Comparison of ENCODE assay signal across 9 mouse cellular contexts in the genomic region with DNA sequence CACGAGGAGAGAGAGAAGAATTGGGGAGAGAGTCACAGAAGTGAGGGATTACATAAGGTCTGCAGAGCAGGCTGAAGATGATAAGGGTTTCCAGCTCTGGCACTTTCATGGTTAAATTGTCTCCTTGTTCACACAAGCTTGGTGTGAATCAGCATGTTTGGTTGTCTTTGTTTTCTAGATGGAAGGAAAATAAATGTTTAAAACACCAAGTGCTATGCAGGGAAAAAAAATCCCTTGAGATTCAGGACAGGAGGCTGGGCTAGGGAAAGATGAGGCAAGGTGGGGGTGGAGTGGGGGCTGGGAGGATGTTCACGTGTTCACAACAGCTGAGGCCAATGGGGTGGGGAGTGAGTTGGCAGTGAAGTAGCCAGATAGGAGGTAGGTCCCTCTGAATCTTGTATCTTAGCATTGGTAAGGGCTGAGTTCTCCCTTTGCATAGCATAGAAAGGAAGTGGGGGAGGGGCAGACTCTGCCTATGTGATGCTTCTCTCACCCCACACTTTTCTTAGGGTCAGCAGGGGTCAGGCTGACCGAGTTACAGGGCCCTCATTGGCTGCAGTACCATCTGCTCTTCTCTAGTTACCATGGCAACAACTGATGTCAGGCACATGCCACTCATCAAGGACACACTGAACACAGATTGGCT. TPM values are rescaled to one million over a fixed set of nuclear protein-coding genes. Genes with fewer than 3 reads are reported as not detected.
DNase-seq lines count a peak whose midpoint lies in the region; ATAC-seq and TF ChIP-seq lines count a peak whose summit lies in the region.
"Had no signal": no experiment of that assay in that cellular context is flagged by ENCODE, and none has a peak within 500 bp of the region (broad histone marks: within the 10 kb centered on the region; RNA-seq: fewer than 3 reads in every experiment).

No protein-coding gene starts in this region.

- peak; percentile 30 for DNase-seq in kidney, postnatal 0 days (ENCODE audit: low spot score)
- DNase-seq in kidney, adult 18-20 months = no peak
- peak; percentile 75 for DNase-seq in cerebellum, adult 11 months
- peak; percentile 86 for DNase-seq in forebrain, embryonic 14.5 days (ENCODE audit: low spot score)
- DNase-seq in layer of hippocampus, adult 9-10 months (ENCODE audit: low spot score) = peak; percentile 78

- ATAC-seq in kidney, postnatal 0 days (replicated peaks; ENCODE audit: low FRiP score, low read depth) = no peak; the same call in 1 of the 2 replicates
- ATAC-seq in forebrain, embryonic 14.5 days = peak; percentile 93
- peak; percentile 17; the same call in 1 of the 2 replicates for ATAC-seq in megakaryocyte progenitor cell, adult 5-6 weeks (replicated peaks; ENCODE audit: poor library complexity)
- ATAC-seq in stomach, embryonic 16.5 days (ENCODE audit: insufficient read depth, low FRiP score) = peak; percentile 56; the same call in 1 of the 2 replicates
- ATAC-seq in activated CD4-positive, CD25-positive, alpha-beta regulatory T cell, adult 4 months = no peak

- no peak overlapping the region for H3K9ac ChIP-seq in kidney, postnatal 0 days (ENCODE audit: low read depth, low read length)
- H3K9ac ChIP-seq in forebrain, embryonic 14.5 days (ENCODE audit: low read length) = peak overlapping the region; percentile 43; the same call in 1 of the 2 replicates
- no peak overlapping the region for H3K9ac ChIP-seq in stomach, embryonic 16.5 days (ENCODE audit: low read length)
- H3K9ac ChIP-seq: liver, embryonic 15.5 days had no signal

- no peaks in the 10 kb centered on the region for H3K9me3 ChIP-seq in kidney, postnatal 0 days (replicated peaks; ENCODE audit: low read length)
- no peaks in the 10 kb centered on the region for H3K9me3 ChIP-seq in forebrain, embryonic 14.5 days (replicated peaks; ENCODE audit: control insufficient read depth, low read length)
- no peaks in the 10 kb centered on the region for H3K9me3 ChIP-seq in stomach, embryonic 16.5 days (replicated peaks; ENCODE audit: control insufficient read depth, low read length)
- H3K9me3 ChIP-seq: liver, embryonic 15.5 days had no signal

- WGBS in kidney, postnatal 0 days = 5% methylated on average over 3 of the region's 3 CpGs
- WGBS in forebrain, embryonic 14.5 days = 0% methylated on average over 3 of the region's 3 CpGs
- 3% methylated on average over 3 of the region's 3 CpGs for WGBS in stomach, embryonic 16.5 days

- TF ChIP-seq CTCF in kidney, postnatal 0 days (IDR thresholded peaks at IDR 0.05; ENCODE audit: low read depth) = no peak

- peaks cover 8% of the 10 kb centered on the region; the same call in 1 of the 2 replicates for H3K36me3 ChIP-seq in kidney, postnatal 0 days (ENCODE audit: insufficient read depth, low read length)
- no peaks in the 10 kb centered on the region for H3K36me3 ChIP-seq in forebrain, embryonic 14.5 days (ENCODE audit: control insufficient read depth, insufficient read depth, low read length)
- no peaks in the 10 kb centered on the region for H3K36me3 ChIP-seq in stomach, embryonic 16.5 days (ENCODE audit: control insufficient read depth, insufficient read depth, low read length)
- H3K36me3 ChIP-seq: liver, embryonic 15.5 days had no signal

- no peak overlapping the region for H3K27ac ChIP-seq in kidney, postnatal 0 days
- H3K27ac ChIP-seq in forebrain, embryonic 14.5 days (ENCODE audit: low read depth, low read length) = peak overlapping the region; percentile 83
- no peak overlapping the region for H3K27ac ChIP-seq in stomach, embryonic 16.5 days (ENCODE audit: low read length)
- H3K27ac ChIP-seq: liver, embryonic 15.5 days had no signal

- no peaks in the 10 kb centered on the region for H3K27me3 ChIP-seq in kidney, postnatal 0 days (ENCODE audit: insufficient read depth, low read length)
- no peaks in the 10 kb centered on the region for H3K27me3 ChIP-seq in forebrain, embryonic 14.5 days (replicated peaks; ENCODE audit: control insufficient read depth, insufficient read depth, low read length)
- no peaks in the 10 kb centered on the region for H3K27me3 ChIP-seq in stomach, embryonic 16.5 days (ENCODE audit: control insufficient read depth, insufficient read depth, low read length)
- H3K27me3 ChIP-seq: liver, embryonic 15.5 days had no signal

- H3K4me1 ChIP-seq in kidney, postnatal 0 days (replicated peaks; ENCODE audit: insufficient read depth, low read length) = no peaks in the 10 kb centered on the region
- no peaks in the 10 kb centered on the region for H3K4me1 ChIP-seq in forebrain, embryonic 14.5 days (ENCODE audit: control insufficient read depth, insufficient read depth, low read length)
- no peaks in the 10 kb centered on the region; the same call in 1 of the 2 replicates for H3K4me1 ChIP-seq in stomach, embryonic 16.5 days (ENCODE audit: control insufficient read depth, insufficient read depth, low read length)

- H3K4me3 ChIP-seq in kidney, postnatal 0 days (replicated peaks; ENCODE audit: low read depth, low read length) = no peak overlapping the region
- H3K4me3 ChIP-seq in forebrain, embryonic 14.5 days (ENCODE audit: low read depth, low read length) = peak overlapping the region; percentile 14; the same call in 1 of the 2 replicates
- H3K4me3 ChIP-seq in stomach, embryonic 16.5 days (replicated peaks; ENCODE audit: low read length) = no peak overlapping the region
- H3K4me3 ChIP-seq: liver, embryonic 15.5 days had no signal

- H3K4me2 ChIP-seq in kidney, postnatal 0 days (ENCODE audit: low read length) = peak overlapping the region; percentile 23; the same call in 1 of the 2 replicates
- H3K4me2 ChIP-seq in forebrain, embryonic 14.5 days (ENCODE audit: low read length) = peak overlapping the region; percentile 35
- H3K4me2 ChIP-seq in stomach, embryonic 16.5 days (ENCODE audit: low read depth, low read length) = 0 out of 2 replicates have a peak overlapping the region, but pooled peaks have one; percentile 10
- H3K4me2 ChIP-seq: liver, embryonic 15.5 days had no signal

RNA-seq across cellular contexts. Expression of a gene that starts 19.5 kb away (rescaled TPM):
- polyA plus RNA-seq in kidney, postnatal 0 days (2015; fragmentation: Nextera tagmentation; extraction: Ambion mirVana) = 9.4 and 9.9 TPM in 2 replicates
- 88.2 and 103 TPM in 2 replicates for polyA plus RNA-seq in forebrain, embryonic 14.5 days (2014; fragmentation: Nextera tagmentation; extraction: Ambion mirVana)
- total RNA-seq in megakaryocyte progenitor cell, adult 5-6 weeks (2015) = 3.2 and 3.6 TPM in 2 replicates
- total RNA-seq in megakaryocyte progenitor cell, adult 5-6 weeks (2017) = 1.0 and 1.8 TPM in 2 replicates
- 15.8 and 20.8 TPM in 2 replicates for polyA plus RNA-seq in stomach, embryonic 16.5 days (2015; fragmentation: Nextera tagmentation; extraction: Ambion mirVana)
- polyA plus RNA-seq in activated CD4-positive, CD25-positive, alpha-beta regulatory T cell, adult 4 months (2017; shearing (Covaris generic)) = 10 to 100 TPM; 12.1 to 15.8 TPM

RNA-seq across cellular contexts. Expression of a gene that starts 34.7 kb away (rescaled TPM):
- polyA plus RNA-seq in kidney, postnatal 0 days (2015; fragmentation: Nextera tagmentation; extraction: Ambion mirVana) = 70.1 and 74.9 TPM in 2 replicates
- polyA plus RNA-seq in forebrain, embryonic 14.5 days (2014; fragmentation: Nextera tagmentation; extraction: Ambion mirVana) = 70.6 and 75.6 TPM in 2 replicates
- total RNA-seq in megakaryocyte progenitor cell, adult 5-6 weeks (2015) = 29.5 and 34.2 TPM in 2 replicates
- total RNA-seq in megakaryocyte progenitor cell, adult 5-6 weeks (2017) = 36.7 and 36.9 TPM in 2 replicates
- 57.1 and 57.3 TPM in 2 replicates for polyA plus RNA-seq in stomach, embryonic 16.5 days (2015; fragmentation: Nextera tagmentation; extraction: Ambion mirVana)
- polyA plus RNA-seq in activated CD4-positive, CD25-positive, alpha-beta regulatory T cell, adult 4 months (2017; shearing (Covaris generic)) = 10 to 100 TPM; 37.1 to 45.4 TPM

Comparison
In these comparisons a context has a peak if more than half of its experiments do, and no peak if none do; other contexts are left out.
1. ATAC-seq: peak in forebrain, embryonic 14.5 days (single experiment), megakaryocyte progenitor cell, adult 5-6 weeks (single experiment) and stomach, embryonic 16.5 days (single experiment); none in kidney, postnatal 0 days (single experiment) and activated CD4-positive, CD25-positive, alpha-beta regulatory T cell, adult 4 months (single experiment).
2. Peak in every context shown above with its lines, with median percentiles within 50 percentile points of each other: H3K4me2 ChIP-seq.